Mouse (Mus musculus) heart, postnatal 25 days (tissue): ENCODE data around the gene Krtap27-1. TPM values are rescaled to one million over a fixed set of nuclear protein-coding genes. Genes with fewer than 3 reads are reported as not detected.

Experiments used
- total RNA-seq, 2 experiments: library from RNA; stranded (reverse); gene quantifications; 2 replicates each; pipeline ENCODE4 v1.2.3; 2021

The Krtap27-1 gene
- total RNA-seq, 2 experiments from 2014 or later: not detected

Other genes starting within 250 kb of the Krtap27-1 start
- gene Cldn17, start 164.7 kb downstream of the Krtap27-1 start, total RNA-seq: not detected
- not detected for gene Cldn8, start 108.5 kb downstream of the Krtap27-1 start, total RNA-seq
- not detected for gene Krtap24-1, start 59.4 kb downstream of the Krtap27-1 start, total RNA-seq
- gene 2310079G19Rik, start 44.0 kb downstream of the Krtap27-1 start, total RNA-seq: not detected
- not detected for gene Krtap26-1, start 23.9 kb downstream of the Krtap27-1 start, total RNA-seq
- gene 2310061N02Rik, start 36.3 kb upstream of the Krtap27-1 start, total RNA-seq: not detected
- not detected for gene Krtap13-1, start 57.2 kb upstream of the Krtap27-1 start, total RNA-seq
- gene Krtap13, start 80.0 kb upstream of the Krtap27-1 start, total RNA-seq: not detected
- not detected for gene 2310034C09Rik, start 87.2 kb upstream of the Krtap27-1 start, total RNA-seq
- gene 2310057N15Rik, start 102.5 kb upstream of the Krtap27-1 start, total RNA-seq: not detected
- gene Gm5965, start 106.2 kb upstream of the Krtap27-1 start, total RNA-seq: not detected
- gene Gm20741, start 140.5 kb upstream of the Krtap27-1 start, total RNA-seq: not detected
- gene Krtap15, start 148.5 kb upstream of the Krtap27-1 start, total RNA-seq: not detected
- gene Krtap14, start 154.5 kb upstream of the Krtap27-1 start, total RNA-seq: not detected
- gene Krtap19-1, start 197.7 kb upstream of the Krtap27-1 start, total RNA-seq: not detected
- gene Krtap19-2, start 202.6 kb upstream of the Krtap27-1 start, total RNA-seq: not detected
- gene Krtap19-3, start 206.4 kb upstream of the Krtap27-1 start, total RNA-seq: not detected
- gene Krtap19-4, start 213.4 kb upstream of the Krtap27-1 start, total RNA-seq: not detected
- gene Krtap19-5, start 224.8 kb upstream of the Krtap27-1 start, total RNA-seq: not detected